Mouse (Mus musculus) lung, adult 2 months (tissue): ENCODE results near the gene Cdhr5.

ENCODE experiments used
- CTCF ChIP-seq: fragments of 200-500 bp; IDR thresholded peaks from 2 replicates; pipeline ENCODE4 v1.5.1; 2011; ENCODE audit warnings: mild to moderate bottlenecking, low read length, control low read depth; ENCODE audit not compliant: insufficient read depth
- POLR2A ChIP-seq: fragments of 200-500 bp; IDR thresholded peaks from 2 replicates; pipeline ENCODE4 v1.6.1; 2011; ENCODE audit warnings: low read depth, mild to moderate bottlenecking, control low read depth, low read length, borderline replicate concordance; ENCODE audit errors: extremely low read depth

GRCm38 (mm10) chr7:141292583-141293388 is 16.2 kb upstream of the Cdhr5 start:
- TF ChIP-seq CTCF (no peak), POLR2A (no peak)
